Mouse (Mus musculus): Measurements from ENCODE around the gene Strn4.

DNA sequence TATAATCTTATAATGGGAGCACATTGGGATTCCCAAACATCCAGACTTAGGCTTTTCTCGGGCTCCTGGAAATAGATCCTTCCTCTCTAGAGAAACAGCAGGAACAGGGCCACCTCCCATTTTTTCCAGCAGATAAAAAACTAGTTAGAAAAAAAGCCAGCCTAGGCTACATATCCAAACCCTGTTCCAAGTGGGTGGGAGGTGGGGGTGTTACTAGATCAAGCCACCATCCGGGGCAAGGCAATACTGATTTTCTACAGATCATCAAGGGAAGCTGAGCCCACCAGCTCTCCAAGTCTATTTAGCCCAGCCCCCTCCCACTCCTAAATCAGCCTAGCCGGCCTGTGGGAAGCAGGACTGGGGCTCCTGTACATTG is 29.0 kb downstream of the Strn4 start:
- TF ChIP-seq GATA1 (IDR thresholded peaks at IDR 0.05; ENCODE audit: borderline replicate concordance, low read length), result no peak
- no peak for TF ChIP-seq FLI1 (IDR thresholded peaks at IDR 0.05; ENCODE audit: low read length)

All from megakaryocyte, embryonic 14.5 days (primary cell).